Mouse (Mus musculus) cerebellum, adult (tissue): ENCODE results near the gene Arid3a.

Source experiments
- ATAC-seq: cut with Nextera tagmentation; 2 replicates; pipeline ENCODE4 v1.9.2; 2017; ENCODE audit warnings: mild to moderate bottlenecking, moderate library complexity, mixed read lengths; ENCODE audit not compliant: insufficient number of reproducible peaks, low FRiP score, low TSS enrichment

Arid3a gene

DNA sequence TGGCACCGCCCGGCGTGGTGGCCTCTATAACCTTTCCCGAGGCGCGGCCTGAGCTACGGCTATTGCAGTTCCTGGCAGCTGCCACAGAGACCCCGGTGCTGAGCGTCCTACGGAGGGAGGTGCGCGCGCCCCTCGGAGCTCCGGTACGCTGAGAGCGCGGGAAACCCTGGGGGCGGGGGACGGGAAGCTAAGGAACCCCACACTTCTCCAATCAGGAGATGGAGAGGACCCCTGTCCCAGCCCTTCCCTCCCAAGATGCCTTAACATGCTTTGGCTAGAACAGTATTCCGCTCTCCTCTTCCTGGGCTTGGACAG, 44.3 kb downstream of the Arid3a start:
- ATAC-seq, result no peak

DNA sequence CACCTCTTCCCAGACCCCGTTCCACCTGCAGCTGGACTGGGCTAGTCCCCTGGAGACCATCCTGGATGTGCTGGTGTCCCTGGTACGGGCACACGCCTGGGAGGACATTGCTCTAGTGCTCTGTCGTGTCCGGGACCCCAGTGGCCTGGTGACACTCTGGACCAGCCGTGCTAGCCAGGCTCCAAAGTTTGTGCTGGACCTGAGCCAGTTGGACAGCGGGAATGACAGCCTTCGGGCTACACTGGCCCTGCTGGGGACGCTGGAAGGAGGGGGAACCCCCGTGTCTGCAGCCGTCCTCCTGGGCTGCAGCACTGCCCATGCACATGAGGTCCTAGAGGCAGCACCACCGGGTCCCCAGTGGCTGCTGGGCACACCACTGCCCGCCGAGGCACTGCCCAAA, 46.0 kb downstream of the Arid3a start:
- no peak for ATAC-seq

DNA sequence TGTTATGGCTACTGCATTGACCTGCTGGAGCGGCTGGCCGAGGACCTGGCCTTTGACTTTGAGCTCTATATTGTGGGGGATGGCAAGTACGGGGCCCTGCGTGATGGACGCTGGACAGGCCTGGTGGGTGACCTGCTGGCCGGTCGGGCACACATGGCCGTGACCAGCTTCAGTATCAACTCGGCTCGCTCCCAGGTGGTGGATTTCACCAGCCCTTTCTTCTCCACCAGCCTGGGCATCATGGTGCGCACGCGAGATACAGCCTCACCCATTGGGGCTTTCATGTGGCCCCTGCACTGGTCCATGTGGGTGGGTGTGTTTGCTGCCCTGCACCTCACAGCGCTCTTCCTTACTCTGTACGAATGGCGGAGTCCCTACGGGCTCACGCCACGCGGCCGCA, 47.2 kb downstream of the Arid3a start:
- no peak for ATAC-seq

DNA sequence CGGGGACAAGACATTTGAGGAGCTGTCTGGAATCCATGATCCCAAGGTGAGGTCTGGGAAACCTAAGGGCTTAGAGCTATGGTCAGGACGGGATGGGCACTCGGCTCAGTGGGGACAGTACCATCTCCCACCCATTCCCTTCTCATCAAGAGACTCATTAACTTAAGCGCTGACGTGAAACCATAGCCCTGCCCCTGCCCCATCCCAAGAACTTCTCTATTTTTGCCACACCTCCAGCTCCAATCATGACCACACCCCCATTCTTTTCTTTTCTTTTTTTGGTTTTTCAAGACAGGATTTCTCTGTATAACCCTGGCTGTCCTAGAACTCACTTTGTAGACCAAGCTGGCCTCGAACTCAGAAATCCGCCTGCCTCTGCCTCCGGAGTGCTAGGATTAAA, 47.8 kb downstream of the Arid3a start:
- no peak for ATAC-seq

DNA sequence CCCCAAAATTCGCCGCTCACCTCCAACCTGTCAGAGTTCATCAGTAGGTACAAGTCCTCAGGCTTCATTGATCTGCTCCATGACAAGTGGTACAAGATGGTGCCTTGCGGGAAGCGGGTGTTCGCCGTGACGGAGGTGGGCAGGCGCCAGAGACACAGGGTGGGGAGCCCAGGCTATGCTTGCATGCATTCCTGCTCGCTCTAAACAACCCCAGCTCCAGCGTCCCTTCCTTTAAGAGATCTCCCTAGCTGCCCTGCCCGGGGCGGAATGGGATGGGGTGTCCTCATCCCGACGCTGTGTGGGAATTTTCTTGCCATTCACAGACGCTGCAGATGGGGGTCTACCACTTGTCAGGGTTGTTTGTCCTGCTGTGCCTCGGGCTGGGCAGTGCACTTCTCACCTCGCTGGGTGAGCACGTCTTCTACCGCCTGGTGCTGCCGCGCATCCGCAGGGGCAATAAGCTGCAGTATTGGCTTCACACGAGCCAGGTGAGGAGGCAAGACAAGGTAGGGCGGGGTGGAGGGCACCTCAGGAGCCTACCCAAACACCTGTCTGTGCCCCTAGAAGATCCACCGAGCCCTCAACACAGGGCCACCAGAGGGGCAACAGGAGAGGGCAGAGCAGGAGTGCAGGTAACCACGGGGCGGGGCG, 49.4 kb downstream of the Arid3a start:
- no peak for ATAC-seq

DNA sequence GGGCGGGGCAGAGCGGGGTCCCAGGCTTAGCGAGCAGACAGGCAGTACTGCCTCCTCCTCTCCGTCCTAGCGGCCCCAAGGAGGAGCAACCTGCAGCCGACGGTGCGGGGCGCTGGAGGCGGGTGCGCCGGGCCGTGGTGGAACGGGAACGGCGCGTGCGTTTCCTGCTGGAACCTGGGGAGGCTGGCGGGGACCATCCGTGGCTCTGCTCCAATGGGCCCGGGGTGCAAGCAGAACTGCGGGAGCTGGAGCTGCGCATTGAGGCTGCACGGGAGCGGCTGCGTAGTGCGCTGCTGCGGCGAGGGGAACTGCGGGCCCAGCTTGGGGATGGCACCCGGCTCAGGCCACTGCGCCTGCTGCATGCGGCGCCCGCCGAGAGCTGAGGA, 49.9 kb downstream of the Arid3a start:
- ATAC-seq, result no peak

DNA sequence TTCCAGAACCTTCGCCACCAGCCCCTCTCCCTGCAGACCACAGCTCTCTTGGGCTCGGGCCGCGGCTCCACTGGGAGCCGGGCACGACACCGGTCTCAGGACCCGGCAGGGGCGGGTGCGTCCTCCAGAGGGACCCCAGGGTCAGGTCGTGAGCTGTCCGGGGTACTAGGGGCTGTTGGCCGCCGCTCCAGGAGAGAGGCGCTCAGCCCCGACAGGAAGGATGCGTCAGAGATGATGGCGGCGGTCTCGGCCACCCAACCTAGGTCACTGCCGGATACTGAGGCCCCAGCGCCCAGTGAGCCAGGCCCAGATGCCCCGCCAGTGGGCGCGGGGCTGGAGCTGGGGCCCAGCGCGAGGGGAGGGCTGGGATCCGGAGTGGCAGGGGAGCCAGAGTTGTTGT, 50.5 kb downstream of the Arid3a start:
- ATAC-seq, result no peak

DNA sequence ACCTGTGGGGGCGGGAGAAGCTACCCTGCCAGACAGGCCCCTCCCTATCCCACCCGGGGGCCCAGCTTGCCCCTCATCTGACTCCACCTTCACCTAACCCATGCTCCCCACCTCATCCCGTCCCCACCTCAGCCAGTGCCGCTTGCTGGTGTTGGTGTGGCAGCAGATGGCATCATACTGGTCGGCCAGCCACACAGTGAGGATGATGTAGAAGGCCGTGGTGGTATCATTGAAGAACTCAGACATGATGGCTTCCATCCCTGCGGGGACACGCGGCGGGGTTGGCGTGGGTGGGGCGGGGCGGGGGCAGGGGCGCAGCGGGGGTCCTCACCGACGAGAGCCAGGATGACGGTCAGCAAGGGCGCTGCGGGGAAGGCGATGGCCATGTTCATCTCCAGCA, 51.2 kb downstream of the Arid3a start:
- no peak for ATAC-seq

DNA sequence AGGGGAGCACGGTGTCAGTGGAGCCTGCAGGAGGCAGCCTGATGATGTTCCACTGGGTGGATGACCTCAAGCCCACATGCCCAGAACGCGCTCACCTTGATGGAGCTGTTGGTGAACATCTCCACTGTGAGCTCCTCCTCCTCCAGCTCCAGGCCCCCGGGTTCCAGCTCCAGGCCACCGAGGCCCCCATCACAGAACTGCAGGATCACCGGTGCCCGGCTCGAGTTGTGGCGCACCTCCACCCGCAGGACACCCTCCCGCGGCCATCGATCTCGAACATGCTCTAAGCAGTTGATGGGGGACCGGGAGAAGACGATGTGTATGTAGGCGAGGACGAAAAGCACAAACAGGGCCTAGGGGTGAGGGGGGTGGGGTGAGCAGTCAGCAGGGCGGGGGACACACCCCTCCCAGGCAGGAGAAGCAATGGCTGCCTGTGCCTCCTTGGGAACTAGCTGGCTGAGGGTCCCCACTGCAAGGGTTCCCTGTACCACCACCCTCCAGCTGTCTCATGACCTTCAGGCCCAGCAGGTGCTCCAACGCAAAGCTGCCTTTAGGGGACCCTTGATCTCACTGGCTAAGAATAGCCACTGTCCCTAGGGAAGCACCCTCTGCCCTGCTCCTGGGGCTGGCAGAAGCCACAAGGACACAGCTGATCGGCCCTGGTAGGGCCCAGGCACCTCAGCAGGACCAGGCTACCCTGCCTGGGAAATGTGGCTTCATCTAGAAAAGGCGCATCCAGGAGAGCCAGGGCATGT, 52.7 kb downstream of the Arid3a start:
- no peak for ATAC-seq

DNA sequence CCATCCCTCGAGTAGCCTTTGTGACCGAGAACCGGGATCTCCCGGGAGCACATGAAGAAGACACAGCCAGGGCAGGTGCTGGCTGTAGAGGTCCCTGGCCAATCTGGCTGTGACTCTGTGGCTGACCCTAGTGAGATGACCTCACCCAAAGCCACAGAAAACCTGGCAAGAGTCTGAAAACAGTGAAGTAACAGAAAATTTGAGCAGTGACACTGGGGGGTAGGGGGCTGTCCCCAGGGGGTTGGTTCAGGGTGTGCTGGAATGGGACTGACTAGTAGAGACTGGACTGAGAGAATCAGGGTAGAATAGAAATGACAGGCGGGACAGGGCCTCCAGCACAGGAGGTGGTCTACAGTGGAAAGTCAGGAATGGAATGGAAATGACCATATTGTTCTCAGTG, 56.4 kb downstream of the Arid3a start:
- no peak for ATAC-seq

DNA sequence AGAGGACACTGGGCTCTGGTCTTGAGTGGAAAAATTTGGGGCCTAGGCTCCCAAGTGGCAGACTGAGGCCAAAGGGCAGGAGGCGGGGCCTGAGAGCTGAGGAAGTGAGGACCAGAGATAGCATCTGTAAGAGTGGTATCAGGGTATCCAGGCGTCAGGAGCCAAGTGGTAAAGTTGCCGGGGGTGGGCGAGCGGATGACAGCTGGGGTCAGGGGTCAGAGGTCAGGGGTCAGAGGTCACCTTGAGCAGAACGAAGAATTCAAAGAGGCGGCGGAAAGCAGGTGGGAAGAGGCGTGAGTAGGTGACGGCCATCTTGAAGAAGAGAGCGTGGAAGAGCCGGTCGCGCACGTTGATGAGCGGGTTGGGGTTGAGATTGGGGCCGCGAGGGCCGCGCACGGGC, 56.8 kb downstream of the Arid3a start:
- ATAC-seq, result no peak

DNA sequence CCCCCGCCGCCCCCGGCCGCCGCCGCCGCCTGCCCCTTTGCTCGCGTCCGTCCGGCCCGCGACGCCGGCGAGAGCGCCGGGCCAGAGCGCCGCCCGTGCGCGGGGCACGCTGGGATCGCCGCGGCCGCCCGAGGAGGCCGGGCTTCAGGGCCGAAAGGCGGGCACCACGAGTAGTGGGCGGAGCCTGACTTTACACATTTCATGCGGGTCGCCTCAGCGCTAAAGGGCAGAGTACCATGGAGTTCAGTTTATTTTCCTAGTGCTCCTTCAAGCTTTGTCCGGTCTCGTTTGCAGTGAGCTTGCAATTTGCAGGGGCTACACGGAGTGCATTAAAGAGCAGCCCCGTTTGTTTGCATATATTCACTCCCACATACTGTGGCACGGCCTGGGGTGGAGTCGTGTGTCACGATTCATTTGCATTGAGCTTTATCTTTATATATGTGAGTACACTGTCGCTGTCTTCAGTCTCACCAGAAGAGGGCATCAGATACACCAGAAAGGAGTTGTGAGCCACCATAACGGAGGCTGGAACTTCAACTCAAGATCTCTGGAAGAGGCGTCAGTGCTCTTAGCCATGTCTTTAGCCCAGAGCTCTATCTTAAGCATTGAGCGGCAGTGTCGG, 57.5 kb downstream of the Arid3a start, which contains the start of gene Tmem259:
Gene Tmem259 (minus strand): TSS at position 136 of the 622 bp plus-strand sequence.
- ATAC-seq, result peak; percentile 29

DNA sequence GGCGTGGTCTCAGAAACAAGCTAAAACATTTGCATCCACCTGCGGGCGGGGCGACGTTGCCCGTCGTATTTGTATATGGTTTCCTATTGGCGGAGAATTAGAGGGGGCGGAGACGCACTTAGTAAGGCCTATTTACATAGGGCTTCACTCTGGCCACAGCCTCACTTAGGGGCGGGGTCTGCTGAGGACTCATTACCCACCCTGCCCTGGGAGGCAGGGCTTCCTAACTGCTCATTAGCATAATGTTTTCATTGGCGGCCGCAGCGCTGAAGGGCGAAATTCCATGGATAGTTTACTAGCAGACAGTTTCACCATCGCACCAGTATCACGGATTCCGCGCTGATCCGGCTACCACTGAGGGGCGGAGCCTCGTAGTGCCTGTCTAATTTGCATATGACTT, 58.0 kb downstream of the Arid3a start:
- peak; percentile 75 for ATAC-seq

DNA sequence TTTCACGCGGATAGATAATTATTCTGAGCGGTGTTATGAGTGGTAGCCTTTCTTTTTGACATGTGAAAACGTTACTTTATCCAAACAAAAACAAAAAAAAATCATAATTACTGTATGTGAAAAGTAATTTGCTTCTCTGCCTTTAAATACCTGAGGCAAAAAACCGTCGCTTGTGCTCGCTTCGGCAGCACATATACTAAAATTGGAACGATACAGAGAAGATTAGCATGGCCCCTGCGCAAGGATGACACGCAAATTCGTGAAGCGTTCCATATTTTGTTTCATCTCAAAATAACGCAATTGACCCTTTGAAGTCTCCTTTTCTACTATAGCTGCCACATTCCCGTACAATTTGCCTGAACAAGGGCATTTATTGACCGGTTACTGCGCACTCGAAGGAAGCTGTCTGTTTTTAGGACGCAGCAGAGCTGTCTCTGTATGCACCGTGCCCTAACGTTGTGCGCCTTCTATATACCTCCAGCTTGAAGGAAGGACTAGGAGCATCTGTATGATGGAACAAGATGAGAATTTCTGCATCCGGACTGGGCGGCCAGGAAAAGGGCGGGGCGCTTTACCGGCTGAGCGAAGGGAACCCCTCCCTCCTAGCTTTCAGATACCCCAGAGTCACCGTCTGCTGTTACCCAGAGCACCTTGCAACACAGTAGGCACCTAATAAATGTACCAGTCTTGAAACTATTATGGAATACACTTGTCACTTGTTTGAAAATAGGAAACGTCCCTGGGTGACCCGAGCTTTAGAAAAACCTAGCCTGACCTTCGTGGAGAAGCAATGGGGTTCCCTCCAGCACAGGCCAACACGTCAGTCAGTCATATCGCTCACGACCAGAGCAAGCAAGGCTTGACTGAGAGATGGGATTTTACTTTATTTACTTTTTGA, 58.7 kb downstream of the Arid3a start:
- peak; percentile 11; the same call in 1 of the 2 replicates for ATAC-seq

DNA sequence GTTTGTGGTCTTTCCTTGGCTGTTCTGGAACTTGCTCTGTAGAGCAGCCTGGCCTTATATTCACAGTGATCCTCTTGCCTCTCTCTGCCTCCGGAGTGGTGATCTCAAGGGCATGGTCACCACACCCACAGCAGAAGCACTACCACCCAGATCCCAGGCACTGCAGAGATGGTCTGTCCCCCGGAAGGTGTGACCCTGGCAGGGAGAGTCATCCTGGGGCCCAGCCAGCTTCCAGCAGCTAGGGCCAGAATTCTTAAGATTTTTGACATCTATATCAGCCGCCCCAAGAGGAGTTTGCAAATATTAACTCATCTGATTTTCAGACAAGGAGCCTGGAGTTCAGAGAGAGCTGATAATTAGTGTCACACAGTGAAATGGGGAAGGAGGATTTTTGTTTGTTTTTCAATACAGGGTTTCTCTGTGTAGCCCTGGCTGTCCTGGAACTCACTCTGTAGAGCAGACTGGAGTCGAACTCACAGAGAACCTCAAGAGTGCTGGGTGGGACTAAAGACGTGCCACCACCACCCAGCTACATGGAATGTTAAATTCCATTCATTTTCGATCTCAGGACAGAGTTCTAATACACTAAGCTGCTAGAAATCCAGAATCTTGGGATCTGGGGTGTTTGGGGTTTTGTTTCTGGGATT, 59.5 kb downstream of the Arid3a start:
- ATAC-seq, result no peak

DNA sequence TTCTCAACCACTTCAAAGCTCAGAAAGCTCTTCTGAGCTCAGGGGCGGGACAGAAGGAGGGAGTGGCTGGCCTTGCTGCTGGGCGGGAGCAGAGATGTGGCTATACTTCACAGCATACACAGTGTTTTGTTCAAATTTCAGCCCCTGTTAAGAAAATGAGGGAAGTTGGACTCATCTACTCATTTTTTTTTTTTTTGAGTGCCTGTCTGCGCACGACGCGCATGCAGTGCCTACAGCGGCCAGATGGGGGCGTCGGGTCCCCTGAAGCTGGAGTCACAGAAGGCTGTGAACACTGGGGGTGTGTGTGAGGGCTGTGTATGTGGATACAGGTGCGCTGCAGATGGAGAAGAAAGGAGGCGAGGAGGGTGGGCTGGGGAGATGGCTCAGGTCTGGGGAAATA, 60.1 kb downstream of the Arid3a start:
- ATAC-seq, result no peak

DNA sequence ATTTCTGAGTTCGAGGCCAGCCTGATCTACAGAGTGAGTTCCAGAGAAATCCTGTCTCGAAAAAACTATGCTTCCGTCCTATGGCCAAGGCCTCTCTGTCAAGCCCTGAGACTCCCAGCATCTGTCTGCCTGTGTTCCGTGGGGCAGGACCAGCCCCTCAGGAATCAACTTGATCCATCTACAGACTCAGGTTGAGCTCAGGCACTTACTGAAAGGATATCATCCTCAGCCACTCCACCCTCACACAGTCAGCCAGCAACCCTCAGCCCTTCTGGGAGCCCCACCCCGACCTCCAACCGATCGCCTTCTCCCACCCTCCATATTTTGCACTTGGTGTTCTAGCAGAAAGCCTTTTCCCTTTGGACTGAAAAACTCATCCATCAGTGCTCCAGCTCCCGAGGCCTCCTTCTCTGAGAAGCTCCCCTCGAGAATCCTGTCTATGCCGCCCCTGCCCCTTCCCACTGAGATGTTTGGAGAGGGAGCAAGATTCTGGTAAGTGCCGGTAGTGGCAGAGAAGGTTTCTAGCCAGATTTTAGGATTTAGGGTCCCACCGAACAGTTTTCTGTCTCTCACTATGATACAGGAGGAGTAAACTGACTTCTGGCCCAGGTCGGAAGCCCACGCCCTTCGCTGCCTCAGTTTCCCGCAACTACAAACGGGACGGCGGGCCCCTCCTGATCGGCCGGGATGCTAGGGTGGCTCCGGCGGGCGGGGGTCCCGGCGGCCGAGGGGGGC, 61.1 kb downstream of the Arid3a start:
- ATAC-seq, result no peak

DNA sequence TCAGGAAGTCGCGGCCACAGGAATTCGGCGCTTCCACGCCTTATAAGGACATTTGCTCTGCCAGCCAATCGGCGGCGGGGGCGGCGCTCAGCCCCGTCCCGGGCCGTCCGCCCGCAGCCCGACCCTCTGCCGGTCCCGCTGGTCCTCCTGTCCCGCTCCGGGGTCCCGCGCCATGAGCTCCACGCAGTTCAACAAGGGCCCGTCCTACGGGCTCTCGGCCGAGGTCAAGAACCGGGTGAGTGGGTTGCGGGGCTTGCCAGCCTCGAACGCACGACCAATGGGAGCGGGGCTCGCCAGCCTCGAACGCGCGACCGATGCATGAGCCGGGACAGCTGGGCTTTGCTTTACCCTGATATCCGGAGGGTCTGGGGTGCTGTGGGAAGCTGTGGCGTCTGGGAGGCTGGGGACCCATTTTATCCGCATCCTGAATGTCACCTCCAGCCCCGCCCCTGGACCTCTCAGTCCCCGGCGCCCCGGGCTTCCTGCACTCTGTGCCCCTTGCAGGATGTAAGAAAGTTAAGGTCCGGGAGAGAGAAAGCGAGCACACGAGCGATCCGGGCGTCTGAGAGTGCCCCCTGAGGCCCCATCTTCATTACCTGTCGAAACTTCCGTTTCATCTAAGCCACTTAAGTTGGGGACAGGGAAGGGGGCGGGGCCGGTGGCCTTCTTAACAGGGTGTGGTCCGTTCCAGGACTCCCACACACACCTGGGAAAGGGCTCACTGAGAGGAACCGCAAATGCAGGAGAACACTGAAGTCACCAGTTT, 61.8 kb downstream of the Arid3a start, which contains the start of gene Cnn2:
Gene Cnn2 (plus strand): TSS at position 79 of the 766 bp plus-strand sequence.
- no peak for ATAC-seq

DNA sequence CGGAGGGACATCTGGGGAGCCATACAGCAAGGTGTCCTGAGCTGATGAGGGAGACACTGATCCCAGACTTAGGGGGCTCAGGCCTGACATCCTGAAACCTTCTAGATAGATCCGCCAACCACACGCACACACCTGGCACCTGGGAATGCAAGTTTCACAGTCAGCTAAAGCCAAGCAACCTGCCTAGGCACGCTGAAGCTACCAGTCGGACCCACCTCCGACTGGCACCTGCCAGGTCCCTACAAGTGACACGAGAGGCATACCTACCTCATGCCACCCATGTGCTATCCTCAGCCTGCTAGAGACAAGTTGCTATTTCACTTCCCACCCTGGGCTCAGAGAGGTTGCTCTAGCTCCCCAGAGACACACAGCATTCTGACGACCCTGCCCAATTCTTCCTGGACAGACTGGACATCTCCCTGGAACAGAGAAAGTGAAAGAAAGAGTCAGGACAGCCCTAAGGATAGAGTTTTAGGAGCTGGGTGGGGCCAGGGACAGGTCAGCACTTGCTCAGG, 62.5 kb downstream of the Arid3a start:
- ATAC-seq, result no peak
